Mouse (Mus musculus): ENCODE measurements around the gene Surf2. TPM values are rescaled to one million over a fixed set of nuclear protein-coding genes. Genes with fewer than 3 reads are reported as not detected.

Gene Surf2
- total RNA-seq, 1 experiment = 32.3 TPM

- H3K4me1 ChIP-seq (ENCODE audit: control insufficient read depth in 2 of 2, insufficient read depth in 2 of 2, low read length in 2 of 2, poor library complexity in 1 of 2) = peaks cover 0 to 5% of the 10 kb centered on the region in 2 experiments; a peak in 1 of 4 replicates
- no peaks in the 10 kb centered on the region for H3K9me3 ChIP-seq (ENCODE audit: control insufficient read depth, insufficient read depth, low read depth, low read length)
- peak within 1 kb of the TSS; percentile 89 for H3K27ac ChIP-seq (ENCODE audit: insufficient read depth, low read depth, low read length, poor library complexity, severe bottlenecking)
- DNase-seq (ENCODE audit: low read depth, low spot score) = peak; percentile 92
- H3K36me3 ChIP-seq (ENCODE audit: control insufficient read depth, insufficient read depth, low read length, poor library complexity, severe bottlenecking) = peaks cover 22% of the 10 kb centered on the region
- TF ChIP-seq ZNF384 (IDR thresholded peaks at IDR 0.05; ENCODE audit: low read depth, low read length) = no peak
- TF ChIP-seq HCFC1 (IDR thresholded peaks at IDR 0.05; ENCODE audit: borderline replicate concordance, insufficient read depth, low read length) = peak; percentile 72; the same call in 1 of the 2 replicates
- peak within 1 kb of the TSS; percentile 79 to 93 for H3K4me3 ChIP-seq (ENCODE audit: insufficient read depth in 1 of 2, low read depth in 1 of 2, low read length in 2 of 2, poor library complexity in 1 of 2, severe bottlenecking in 1 of 2)
- H3K9ac ChIP-seq (ENCODE audit: insufficient read depth, low read depth, low read length, poor library complexity, severe bottlenecking) = peak within 1 kb of the TSS; percentile 89
- in situ Hi-C loops (cut with MboI; ENCODE audit: low sequenced_read_pairs in 2 of 2, unreplicated experiment in 2 of 2) = no loop called here
Measured at GRCm38 (mm10) chr2:26963923-26964723, 48.0 kb downstream of the Surf2 start, which contains the start of gene Rexo4. TSS of gene Rexo4 (minus strand) at chr2:26964386.

GRCm38 (mm10) chr2:26964724-26965370 lies 48.7 kb downstream of the Surf2 start:
- Histone ChIP-seq H3K27ac (ENCODE audit: insufficient read depth, low read depth, low read length, poor library complexity, severe bottlenecking) (no peak overlapping the region), H3K36me3 (ENCODE audit: control insufficient read depth, insufficient read depth, low read length, poor library complexity, severe bottlenecking) (peaks cover 18% of the 10 kb centered on the region), H3K9me3 (ENCODE audit: control insufficient read depth, insufficient read depth, low read depth, low read length) (no peaks in the 10 kb centered on the region), H3K4me1 (ENCODE audit: control insufficient read depth in 2 of 2, insufficient read depth in 2 of 2, low read length in 2 of 2, poor library complexity in 1 of 2) (peaks cover 0 to 5% of the 10 kb centered on the region in 2 experiments; a peak in 1 of 4 replicates), H3K4me3 (ENCODE audit: insufficient read depth in 1 of 2, low read depth in 1 of 2, low read length in 2 of 2, poor library complexity in 1 of 2, severe bottlenecking in 1 of 2) (peak overlapping the region; percentile 79 to 93), H3K9ac (ENCODE audit: insufficient read depth, low read depth, low read length, poor library complexity, severe bottlenecking) (peak overlapping the region; percentile 80; the same call in 1 of the 2 replicates)
- in situ Hi-C loops (cut with MboI; ENCODE audit: low sequenced_read_pairs in 2 of 2, unreplicated experiment in 2 of 2) = no loop called here
- no peak for TF ChIP-seq HCFC1 (IDR thresholded peaks at IDR 0.05; ENCODE audit: borderline replicate concordance, insufficient read depth, low read length)
- TF ChIP-seq CHD2 (IDR thresholded peaks at IDR 0.05; ENCODE audit: low read depth, low read length) = no peak
- peak; percentile 65 for TF ChIP-seq ZNF384 (IDR thresholded peaks at IDR 0.05; ENCODE audit: low read depth, low read length)
- TF ChIP-seq MAFK (IDR thresholded peaks at IDR 0.05; ENCODE audit: insufficient read depth, low read depth, low read length) = no peak
- DNase-seq (ENCODE audit: low read depth, low spot score) = no peak

GRCm38 (mm10) chr2:26967262-26967661 lies 51.1 kb downstream of the Surf2 start:
- no peak for TF ChIP-seq ZC3H11A (IDR thresholded peaks at IDR 0.05; ENCODE audit: borderline replicate concordance, low read depth, low read length)
- TF ChIP-seq ZNF384 (IDR thresholded peaks at IDR 0.05; ENCODE audit: low read depth, low read length) = no peak
- no peak for TF ChIP-seq CHD2 (IDR thresholded peaks at IDR 0.05; ENCODE audit: low read depth, low read length)
- H3K27ac ChIP-seq (ENCODE audit: insufficient read depth, low read depth, low read length, poor library complexity, severe bottlenecking) = no peak overlapping the region
- peaks cover under 1% of the 10 kb centered on the region; the same call in 1 of the 2 replicates for H3K36me3 ChIP-seq (ENCODE audit: control insufficient read depth, insufficient read depth, low read length, poor library complexity, severe bottlenecking)
- H3K4me3 ChIP-seq (ENCODE audit: insufficient read depth in 1 of 2, low read depth in 1 of 2, low read length in 2 of 2, poor library complexity in 1 of 2, severe bottlenecking in 1 of 2) = no peak overlapping the region
- no peak overlapping the region for H3K9ac ChIP-seq (ENCODE audit: insufficient read depth, low read depth, low read length, poor library complexity, severe bottlenecking)
- DNase-seq (ENCODE audit: low read depth, low spot score) = no peak
- no peaks in the 10 kb centered on the region for H3K9me3 ChIP-seq (ENCODE audit: control insufficient read depth, insufficient read depth, low read depth, low read length)
- in situ Hi-C loops (cut with MboI; ENCODE audit: low sequenced_read_pairs in 2 of 2, unreplicated experiment in 2 of 2) = no loop called here
- peaks cover 0 to 5% of the 10 kb centered on the region in 2 experiments; a peak in 1 of 4 replicates for H3K4me1 ChIP-seq (ENCODE audit: control insufficient read depth in 2 of 2, insufficient read depth in 2 of 2, low read length in 2 of 2, poor library complexity in 1 of 2)

Other genes starting within 250 kb of the Surf2 start
- not detected in 2 replicates for gene Lcn4, start 245.1 kb upstream of the Surf2 start, total RNA-seq (2012; rRNA removed)
- gene Abo, start 51.4 kb upstream of the Surf2 start, total RNA-seq (2012; rRNA removed) = 1.8 and 2.1 TPM in 2 replicates
- gene Surf6, start 13.5 kb upstream of the Surf2 start, total RNA-seq (2012; rRNA removed) = 42.4 and 44.9 TPM in 2 replicates
- 31.5 and 38.8 TPM in 2 replicates for gene Med22, start 5.7 kb upstream of the Surf2 start, total RNA-seq (2012; rRNA removed)
- 2,695 and 3,070 TPM in 2 replicates for gene Rpl7a, start 5.6 kb upstream of the Surf2 start, total RNA-seq (2012; rRNA removed)
- 50.7 and 53.3 TPM in 2 replicates for gene Surf1, start 163 bp downstream of the Surf2 start, total RNA-seq (2012; rRNA removed)
- 234 and 285 TPM in 2 replicates for gene Surf4, start 17.6 kb downstream of the Surf2 start, total RNA-seq (2012; rRNA removed)
- not detected in 2 replicates for gene Stkld1, start 17.7 kb downstream of the Surf2 start, total RNA-seq (2012; rRNA removed)
- gene Rexo4, start 48.0 kb downstream of the Surf2 start, total RNA-seq (2012; rRNA removed) = 56.7 and 57.6 TPM in 2 replicates
- gene Adamts13, start 57.0 kb downstream of the Surf2 start, total RNA-seq (2012; rRNA removed) = 0.05 TPM in 1 of 2 replicates, not detected in the other
- gene Cacfd1, start 93.6 kb downstream of the Surf2 start, total RNA-seq (2012; rRNA removed) = 9.2 and 11.6 TPM in 2 replicates
- gene Slc2a6, start 111.6 kb downstream of the Surf2 start, total RNA-seq (2012; rRNA removed) = 1.2 and 2.4 TPM in 2 replicates
- gene Mymk, start 155.8 kb downstream of the Surf2 start, total RNA-seq (2012; rRNA removed) = not detected in 2 replicates
- gene Adamtsl2, start 163.0 kb downstream of the Surf2 start, total RNA-seq (2012; rRNA removed) = 0.36 TPM in 1 of 2 replicates, not detected in the other
- gene Fam163b, start 226.1 kb downstream of the Surf2 start, total RNA-seq (2012; rRNA removed) = 0.42 TPM in 1 of 2 replicates, not detected in the other
- not detected in 2 replicates for gene Dbh, start 248.9 kb downstream of the Surf2 start, total RNA-seq (2012; rRNA removed)

All from ES-E14 (cell line).